Mouse (Mus musculus) limb, embryonic 11.5 days (tissue): ENCODE data around the gene Sord. TPM values are rescaled to one million over a fixed set of nuclear protein-coding genes. Genes with fewer than 3 reads are reported as not detected.

ENCODE experiments used
- ATAC-seq: fragments of 200-750 bp; cut with Nextera tagmentation; 2 replicates; pipeline ENCODE4 v1.8.0; 2017; ENCODE audit warnings: low read depth; ENCODE audit not compliant: insufficient number of reproducible peaks, low FRiP score, low TSS enrichment
- DNase-seq: peaks from one replicate; pipeline ENCODE4 v3.0.0-alpha.2; 2015; ENCODE audit warnings: low spot score
- H3K27ac ChIP-seq: fragments of 300-500 bp; sonication (generic); replicated peaks from 2 replicates; pipeline ENCODE4 v1.5.1; 2014; ENCODE audit warnings: low read depth, mild to moderate bottlenecking, low read length
- H3K27me3 ChIP-seq: fragments of 300-500 bp; sonication (generic); 2 replicates; pipeline ENCODE4 v1.6.1; 2014; ENCODE audit warnings: mild to moderate bottlenecking, low read length, mixed read lengths; ENCODE audit not compliant: control insufficient read depth, insufficient read depth
- H3K36me3 ChIP-seq: fragments of 300-500 bp; sonication (generic); 2 replicates; pipeline ENCODE4 v1.6.1; 2014; ENCODE audit warnings: mild to moderate bottlenecking, low read length, moderate library complexity, mixed read lengths; ENCODE audit not compliant: control insufficient read depth, insufficient read depth
- H3K4me1 ChIP-seq: fragments of 300-500 bp; sonication (generic); 2 replicates; pipeline ENCODE4 v1.6.1; 2014; ENCODE audit warnings: low read length, mixed read lengths; ENCODE audit not compliant: control insufficient read depth, insufficient read depth
- H3K4me2 ChIP-seq: fragments of 300-500 bp; sonication (generic); 2 replicates; pipeline ENCODE4 v1.6.1; 2014; ENCODE audit warnings: low read depth, mild to moderate bottlenecking, moderate library complexity; ENCODE audit not compliant: severe bottlenecking
- H3K4me3 ChIP-seq: fragments of 300-500 bp; sonication (generic); 2 replicates; pipeline ENCODE4 v1.5.1; 2014; ENCODE audit warnings: low read depth, low read length
- H3K9ac ChIP-seq: fragments of 300-500 bp; sonication (generic); 2 replicates; pipeline ENCODE4 v1.6.1; 2014; ENCODE audit warnings: mild to moderate bottlenecking, low read length
- H3K9me3 ChIP-seq: fragments of 300-500 bp; sonication (generic); 2 replicates; pipeline ENCODE4 v1.6.1; 2016; ENCODE audit warnings: low read length; ENCODE audit not compliant: control insufficient read depth
- WGBS: fragments of 180-500 bp; shearing (Covaris S2); extraction: QIAGEN DNeasy Blood & Tissue Kit; methylation state at CpG from one replicate; pipeline ENCODE4 v1.1.7; 2014; 5-methylcytosine and 5-hydroxymethylcytosine counted together
- polyA plus RNA-seq: library from polyadenylated mRNA; unstranded; fragments of >200 nt; fragmentation: Nextera tagmentation; extraction: Ambion mirVana; gene quantifications from 2 replicates; pipeline ENCODE4 v1.2.1, GENCODE M21; 2014

The Sord gene
- polyA plus RNA-seq, 1 experiment from 2014 or later: 17.1 TPM

DNA sequence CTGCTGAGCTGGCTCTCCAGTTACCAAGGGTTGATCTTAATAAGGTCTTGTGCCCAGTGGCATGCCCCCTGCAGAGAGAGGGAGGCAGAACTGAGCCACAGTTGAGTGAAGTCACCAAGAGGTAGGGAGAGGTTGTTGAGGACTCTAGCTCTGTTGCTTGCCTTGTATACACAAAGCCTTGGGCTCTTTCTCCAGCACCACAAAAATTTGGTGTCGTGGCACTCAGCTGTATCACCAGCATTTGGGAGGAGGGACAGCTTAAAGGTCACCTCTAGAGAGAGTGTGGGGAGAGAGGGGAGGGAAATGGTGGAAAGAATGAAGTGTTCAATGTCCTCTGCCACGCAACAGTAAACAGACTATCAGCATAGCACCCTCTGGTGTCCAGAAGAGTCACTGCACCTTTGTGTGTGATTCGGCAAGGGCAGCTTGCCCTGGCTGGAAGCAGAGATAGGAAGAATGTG, 9.2 kb downstream of the Sord start:
- ATAC-seq: peak; percentile 60; the same call in 1 of the 2 replicates
- Histone ChIP-seq H3K4me3 (no peak overlapping the region), H3K9me3 (no peaks in the 10 kb centered on the region), H3K4me2 (no peak overlapping the region), H3K27ac (no peak overlapping the region), H3K9ac (no peak overlapping the region; the same call in 1 of the 2 replicates), H3K36me3 (no peaks in the 10 kb centered on the region), H3K4me1 (no peaks in the 10 kb centered on the region), H3K27me3 (no peaks in the 10 kb centered on the region)
- 4% methylated on average over 3 of the region's 3 CpGs for WGBS
- DNase-seq: peak; percentile 75

GRCm38 (mm10) chr2:122247786-122248185, 13.2 kb downstream of the Sord start:
- Histone ChIP-seq H3K4me2 (no peak overlapping the region), H3K9ac (no peak overlapping the region), H3K27ac (no peak overlapping the region), H3K9me3 (no peaks in the 10 kb centered on the region), H3K36me3 (no peaks in the 10 kb centered on the region), H3K4me3 (no peak overlapping the region), H3K27me3 (no peaks in the 10 kb centered on the region), H3K4me1 (no peaks in the 10 kb centered on the region)
- ATAC-seq (no peak), DNase-seq (no peak)
- 90% methylated on average over 10 of the region's 10 CpGs for WGBS

- Histone ChIP-seq H3K36me3 (no peaks in the 10 kb centered on the region), H3K4me1 (no peaks in the 10 kb centered on the region), H3K4me2 (no peak overlapping the region), H3K4me3 (no peak overlapping the region), H3K9me3 (no peaks in the 10 kb centered on the region), H3K27ac (no peak overlapping the region), H3K27me3 (no peaks in the 10 kb centered on the region), H3K9ac (no peak overlapping the region)
- ATAC-seq: no peak
- WGBS: 94% methylated on average over 5 of the region's 5 CpGs
- no peak for DNase-seq
Measured at GRCm38 (mm10) chr2:122255997-122256396, 21.4 kb downstream of the Sord start.

DNA sequence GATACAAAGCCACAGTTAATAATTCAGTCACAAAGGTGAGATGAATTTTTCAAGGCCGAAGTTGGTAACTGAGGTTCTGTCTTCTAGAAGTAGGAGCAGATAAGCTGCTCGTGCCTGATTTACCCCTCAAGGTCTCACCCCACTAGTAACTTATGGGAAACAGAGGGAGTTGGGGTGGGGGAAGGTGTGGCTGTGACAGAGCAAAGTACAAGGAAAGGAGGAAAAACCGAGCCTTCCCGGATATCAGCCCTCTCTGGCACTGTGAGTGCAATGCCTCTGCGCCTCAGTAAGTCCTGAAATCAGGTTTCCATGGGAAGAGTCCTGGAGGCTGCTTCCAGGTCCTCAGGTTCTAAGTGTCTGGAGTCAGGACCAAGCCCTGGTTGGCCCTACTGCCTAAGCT, 26.2 kb downstream of the Sord start:
- no peak for DNase-seq
- 81% methylated on average over 5 of the region's 5 CpGs for whole genome bisulfite sequencing
- no peaks in the 10 kb centered on the region for H3K27me3 ChIP-seq

DNA sequence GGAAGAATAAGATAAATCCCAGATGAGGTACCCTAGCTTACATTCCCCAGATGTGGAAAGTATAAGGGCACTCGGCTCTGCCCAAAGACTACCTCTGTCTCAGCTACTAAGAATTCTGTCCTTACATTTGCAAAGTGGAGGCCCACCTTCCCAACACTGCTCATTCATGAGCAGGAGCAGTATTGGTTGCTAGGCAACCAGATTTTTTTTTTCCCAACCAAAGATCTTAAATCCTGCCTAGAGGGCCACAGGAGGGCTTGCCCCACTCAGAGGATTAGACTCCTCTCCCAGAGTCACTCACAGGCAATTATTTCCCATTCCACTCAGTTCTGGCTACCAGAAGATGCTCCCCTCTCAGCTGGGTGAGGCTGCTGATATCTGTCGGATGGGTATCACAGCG, 30.1 kb downstream of the Sord start:
- Histone ChIP-seq H3K36me3 (peaks cover 4% of the 10 kb centered on the region; the same call in 1 of the 2 replicates), H3K4me2 (no peak overlapping the region), H3K9me3 (no peaks in the 10 kb centered on the region), H3K27me3 (no peaks in the 10 kb centered on the region), H3K27ac (no peak overlapping the region), H3K4me1 (0 out of 2 replicates have a peak, but pooled peaks cover 2% of the 10 kb centered on the region), H3K4me3 (no peak overlapping the region), H3K9ac (no peak overlapping the region)
- ATAC-seq (no peak), DNase-seq (no peak)
- 81% methylated on average over 3 of the region's 3 CpGs for WGBS

More for the DNA sequence above, 26.2 kb downstream of the Sord start:
- H3K4me3 ChIP-seq: no peak overlapping the region
- no peak overlapping the region for H3K9ac ChIP-seq
- H3K36me3 ChIP-seq: peaks cover 4% of the 10 kb centered on the region; the same call in 1 of the 2 replicates
- H3K4me2 ChIP-seq: no peak overlapping the region
- H3K27ac ChIP-seq: no peak overlapping the region
- ATAC-seq: no peak
- 0 out of 2 replicates have a peak, but pooled peaks cover 2% of the 10 kb centered on the region for H3K4me1 ChIP-seq
- no peaks in the 10 kb centered on the region for H3K9me3 ChIP-seq

- Histone ChIP-seq H3K27ac (no peak overlapping the region), H3K4me1 (0 out of 2 replicates have a peak, but pooled peaks cover 2% of the 10 kb centered on the region), H3K27me3 (no peaks in the 10 kb centered on the region), H3K9me3 (no peaks in the 10 kb centered on the region), H3K9ac (no peak overlapping the region), H3K4me3 (no peak overlapping the region), H3K4me2 (no peak overlapping the region), H3K36me3 (peaks cover 2% of the 10 kb centered on the region; the same call in 1 of the 2 replicates)
- DNase-seq: no peak
- WGBS: 91% methylated on average over 7 of the region's 7 CpGs
- ATAC-seq: no peak
Measured at GRCm38 (mm10) chr2:122266407-122267193, 32.1 kb downstream of the Sord start.

DNA sequence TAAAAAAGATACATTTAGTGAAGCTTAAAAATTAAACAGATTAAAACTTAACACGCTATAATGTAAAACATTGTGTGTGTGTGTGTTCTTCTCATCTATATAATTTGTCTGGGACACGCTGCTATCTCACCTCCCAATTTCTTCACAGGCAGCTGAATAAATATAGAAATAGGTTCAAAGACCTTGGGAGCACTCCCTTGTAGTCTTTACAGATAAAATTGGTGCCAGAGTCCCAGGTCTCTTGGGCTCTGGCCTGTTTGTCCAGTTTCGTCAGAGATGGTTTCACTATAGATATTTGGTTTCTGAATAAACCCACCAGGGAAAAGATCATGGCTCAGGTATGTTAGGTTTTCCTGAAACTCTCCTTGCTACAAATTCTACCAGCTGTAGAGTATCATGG, 44.2 kb downstream of the Sord start:
- ATAC-seq: no peak
- Histone ChIP-seq H3K4me1 (no peaks in the 10 kb centered on the region), H3K9ac (no peak overlapping the region), H3K27ac (no peak overlapping the region), H3K4me3 (no peak overlapping the region), H3K9me3 (no peaks in the 10 kb centered on the region), H3K4me2 (no peak overlapping the region), H3K36me3 (no peaks in the 10 kb centered on the region), H3K27me3 (no peaks in the 10 kb centered on the region)
- DNase-seq: no peak
- 93% methylated on average over 3 of the region's 3 CpGs for WGBS

DNA sequence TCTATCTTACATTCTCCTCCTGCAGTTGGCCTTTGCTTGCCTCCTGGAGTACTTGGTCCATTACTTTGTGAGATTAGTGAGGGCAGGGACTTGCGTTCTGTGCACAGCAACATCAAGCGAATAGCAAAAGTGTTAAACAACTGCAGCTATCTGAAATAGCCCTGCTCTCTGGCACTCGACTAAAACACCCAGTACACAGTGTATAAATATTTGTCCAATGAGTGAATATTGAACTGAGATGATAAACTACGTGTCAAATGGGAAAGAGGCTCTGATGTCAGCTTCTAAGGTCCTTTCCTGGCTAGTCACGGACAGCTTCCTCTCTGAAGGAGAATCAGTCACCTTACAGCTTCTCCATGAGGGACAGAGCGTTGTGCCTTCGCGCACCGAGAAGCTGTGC, 49.5 kb downstream of the Sord start:
- WGBS: 85% methylated on average over 9 of the region's 9 CpGs
- no peak overlapping the region for H3K27ac ChIP-seq
- H3K9ac ChIP-seq: no peak overlapping the region
- H3K4me2 ChIP-seq: no peak overlapping the region
- no peak for DNase-seq
- no peaks in the 10 kb centered on the region for H3K4me1 ChIP-seq
- no peaks in the 10 kb centered on the region for H3K27me3 ChIP-seq
- no peak overlapping the region for H3K4me3 ChIP-seq
- no peaks in the 10 kb centered on the region for H3K36me3 ChIP-seq
- H3K9me3 ChIP-seq: no peaks in the 10 kb centered on the region
- ATAC-seq: no peak
